ENCODE assay signal across 23 mouse cellular contexts in genomic region chr10:114405260-114405659, GRCm38 (mm10).
DNase-seq lines count a peak whose midpoint lies in the region; ATAC-seq and TF ChIP-seq lines count a peak whose summit lies in the region.
"Had no signal": no experiment of that assay in that cellular context is flagged by ENCODE, and none has a peak within 500 bp of the region (broad histone marks: within the 10 kb centered on the region; RNA-seq: fewer than 3 reads in every experiment).

No protein-coding gene starts in this region.

- ATAC-seq in forebrain, embryonic 14.5 days, result no peak
- ATAC-seq in forebrain, embryonic 13.5 days, result no peak; the same call in 1 of the 2 replicates
- peak; percentile 75 for ATAC-seq in midbrain, embryonic 12.5 days (ENCODE audit: low FRiP score, low read depth)
- no peak for ATAC-seq in midbrain, embryonic 16.5 days
- ATAC-seq in hindbrain, embryonic 13.5 days (ENCODE audit: low FRiP score), result peak; percentile 59; the same call in 1 of the 2 replicates
- ATAC-seq in lung, postnatal 0 days, result no peak
- ATAC-seq: forebrain, postnatal 0 days; Patski had no signal

- no peak overlapping the region for H3K27ac ChIP-seq in forebrain, embryonic 14.5 days (ENCODE audit: low read depth, low read length)
- H3K27ac ChIP-seq in forebrain, embryonic 13.5 days, result no peak overlapping the region
- H3K27ac ChIP-seq in midbrain, embryonic 12.5 days (replicated peaks), result no peak overlapping the region
- H3K27ac ChIP-seq in midbrain, embryonic 16.5 days (ENCODE audit: low read length), result no peak overlapping the region
- H3K27ac ChIP-seq in hindbrain, embryonic 13.5 days, result no peak overlapping the region
- no peak overlapping the region for H3K27ac ChIP-seq in lung, postnatal 0 days (ENCODE audit: low read length)
- H3K27ac ChIP-seq: heart, embryonic 10.5 days; kidney, postnatal 0 days; limb, embryonic 15.5 days; liver, embryonic 14.5 days had no signal

- H3K4me1 ChIP-seq in forebrain, embryonic 14.5 days (ENCODE audit: control insufficient read depth, insufficient read depth, low read length), result no peaks in the 10 kb centered on the region
- H3K4me1 ChIP-seq in forebrain, embryonic 13.5 days, result no peaks in the 10 kb centered on the region
- peaks cover 3% of the 10 kb centered on the region; the same call in 1 of the 2 replicates for H3K4me1 ChIP-seq in midbrain, embryonic 12.5 days
- H3K4me1 ChIP-seq in midbrain, embryonic 16.5 days (ENCODE audit: control insufficient read depth, insufficient read depth, low read length), result no peaks in the 10 kb centered on the region
- no peaks in the 10 kb centered on the region for H3K4me1 ChIP-seq in hindbrain, embryonic 13.5 days (replicated peaks)
- no peaks in the 10 kb centered on the region for H3K4me1 ChIP-seq in lung, postnatal 0 days (ENCODE audit: insufficient read depth, low read depth, low read length)
- H3K4me1 ChIP-seq: heart, embryonic 10.5 days; limb, embryonic 15.5 days; megakaryocyte, embryonic 14.5 days had no signal

- H3K27me3 ChIP-seq in forebrain, embryonic 14.5 days (replicated peaks; ENCODE audit: control insufficient read depth, insufficient read depth, low read length), result no peaks in the 10 kb centered on the region
- no peaks in the 10 kb centered on the region for H3K27me3 ChIP-seq in forebrain, embryonic 13.5 days
- no peaks in the 10 kb centered on the region for H3K27me3 ChIP-seq in midbrain, embryonic 12.5 days
- H3K27me3 ChIP-seq in midbrain, embryonic 16.5 days (ENCODE audit: control insufficient read depth, insufficient read depth, low read depth, low read length), result no peaks in the 10 kb centered on the region
- H3K27me3 ChIP-seq in hindbrain, embryonic 13.5 days, result no peaks in the 10 kb centered on the region
- no peaks in the 10 kb centered on the region for H3K27me3 ChIP-seq in lung, postnatal 0 days (replicated peaks; ENCODE audit: insufficient read depth, low read length)
- H3K27me3 ChIP-seq: limb, embryonic 15.5 days; megakaryocyte, embryonic 14.5 days; Patski had no signal

- TF ChIP-seq EP300 in lung, postnatal 0 days (IDR thresholded peaks at IDR 0.05), result no peak

- no peak overlapping the region for H3K4me2 ChIP-seq in forebrain, embryonic 14.5 days (ENCODE audit: low read length)
- no peak overlapping the region for H3K4me2 ChIP-seq in forebrain, embryonic 13.5 days
- no peak overlapping the region for H3K4me2 ChIP-seq in midbrain, embryonic 12.5 days (replicated peaks)
- no peak overlapping the region for H3K4me2 ChIP-seq in midbrain, embryonic 16.5 days (ENCODE audit: low read length)
- no peak overlapping the region for H3K4me2 ChIP-seq in hindbrain, embryonic 13.5 days
- H3K4me2 ChIP-seq in lung, postnatal 0 days (replicated peaks; ENCODE audit: low read depth, low read length), result no peak overlapping the region
- H3K4me2 ChIP-seq: limb, embryonic 15.5 days; lung, embryonic 14.5 days had no signal

- WGBS in forebrain, embryonic 14.5 days, result 24% methylated on average over 7 of the region's 7 CpGs
- 25% methylated on average over 7 of the region's 7 CpGs for WGBS in forebrain, embryonic 13.5 days
- WGBS in midbrain, embryonic 12.5 days, result 48% methylated on average over 7 of the region's 7 CpGs
- WGBS in midbrain, embryonic 16.5 days, result 24% methylated on average over 7 of the region's 7 CpGs
- WGBS in hindbrain, embryonic 13.5 days, result 42% methylated on average over 7 of the region's 7 CpGs
- WGBS in lung, postnatal 0 days, result 47% methylated on average over 7 of the region's 7 CpGs

- no peaks in the 10 kb centered on the region for H3K36me3 ChIP-seq in forebrain, embryonic 14.5 days (ENCODE audit: control insufficient read depth, insufficient read depth, low read length)
- no peaks in the 10 kb centered on the region for H3K36me3 ChIP-seq in forebrain, embryonic 13.5 days (ENCODE audit: poor library complexity, severe bottlenecking)
- H3K36me3 ChIP-seq in midbrain, embryonic 12.5 days, result no peaks in the 10 kb centered on the region
- no peaks in the 10 kb centered on the region for H3K36me3 ChIP-seq in midbrain, embryonic 16.5 days (ENCODE audit: control insufficient read depth, insufficient read depth, low read length)
- no peaks in the 10 kb centered on the region for H3K36me3 ChIP-seq in hindbrain, embryonic 13.5 days
- H3K36me3 ChIP-seq in lung, postnatal 0 days (ENCODE audit: insufficient read depth, low read length), result no peaks in the 10 kb centered on the region
- H3K36me3 ChIP-seq: heart, embryonic 10.5 days; limb, embryonic 15.5 days had no signal

- H3K9me3 ChIP-seq in forebrain, embryonic 14.5 days (replicated peaks; ENCODE audit: control insufficient read depth, low read length), result no peaks in the 10 kb centered on the region
- H3K9me3 ChIP-seq in forebrain, embryonic 13.5 days (replicated peaks), result no peaks in the 10 kb centered on the region
- H3K9me3 ChIP-seq in midbrain, embryonic 12.5 days, result no peaks in the 10 kb centered on the region
- H3K9me3 ChIP-seq in midbrain, embryonic 16.5 days (replicated peaks; ENCODE audit: control insufficient read depth, low read length, poor library complexity, severe bottlenecking), result no peaks in the 10 kb centered on the region
- no peaks in the 10 kb centered on the region for H3K9me3 ChIP-seq in hindbrain, embryonic 13.5 days
- no peaks in the 10 kb centered on the region for H3K9me3 ChIP-seq in lung, postnatal 0 days (ENCODE audit: low read length)
- H3K9me3 ChIP-seq: heart, embryonic 10.5 days; limb, embryonic 15.5 days had no signal

- H3K4me3 ChIP-seq in forebrain, embryonic 14.5 days (ENCODE audit: low read depth, low read length), result no peak overlapping the region
- no peak overlapping the region for H3K4me3 ChIP-seq in forebrain, embryonic 13.5 days
- H3K4me3 ChIP-seq in midbrain, embryonic 12.5 days, result no peak overlapping the region
- no peak overlapping the region for H3K4me3 ChIP-seq in midbrain, embryonic 16.5 days (ENCODE audit: low read depth, low read length)
- H3K4me3 ChIP-seq in hindbrain, embryonic 13.5 days, result no peak overlapping the region
- no peak overlapping the region for H3K4me3 ChIP-seq in lung, postnatal 0 days (ENCODE audit: low read depth, low read length)
- H3K4me3 ChIP-seq: heart, embryonic 10.5 days; limb, embryonic 15.5 days; megakaryocyte, embryonic 14.5 days had no signal

- no peak for TF ChIP-seq CTCF in lung, postnatal 0 days (IDR thresholded peaks at IDR 0.05)

- peak; percentile 34 for DNase-seq in forebrain, embryonic 14.5 days (ENCODE audit: low spot score)
- peak; percentile 49 for DNase-seq in retina, embryonic 14.5 days (ENCODE audit: low spot score)
- no peak for DNase-seq in lung, postnatal 0 days (ENCODE audit: low spot score)
- DNase-seq: adrenal gland, postnatal 36 days; cerebellum, adult 11 months; cerebellum, adult 9-11 months; forebrain, postnatal 0 days; heart, postnatal 4 days; kidney, adult 2 months; left cerebral cortex, postnatal 4 days; lung, embryonic 14.5 days; lung, postnatal 36 days; thymus, postnatal 14 days had no signal

- H3K9ac ChIP-seq in forebrain, embryonic 14.5 days (ENCODE audit: low read length), result no peak overlapping the region
- H3K9ac ChIP-seq in forebrain, embryonic 13.5 days, result no peak overlapping the region
- H3K9ac ChIP-seq in midbrain, embryonic 12.5 days (replicated peaks), result no peak overlapping the region
- no peak overlapping the region for H3K9ac ChIP-seq in midbrain, embryonic 16.5 days (ENCODE audit: low read depth, low read length)
- H3K9ac ChIP-seq in hindbrain, embryonic 13.5 days, result no peak overlapping the region
- no peak overlapping the region for H3K9ac ChIP-seq in lung, postnatal 0 days (replicated peaks; ENCODE audit: low read depth)
- H3K9ac ChIP-seq: forebrain, postnatal 0 days; limb, embryonic 15.5 days; liver, embryonic 14.5 days; lung, embryonic 14.5 days had no signal

Comparison
In these comparisons a context has a peak if more than half of its experiments do, and no peak if none do; other contexts are left out.
1. ATAC-seq: peak in midbrain, embryonic 12.5 days (single experiment) and hindbrain, embryonic 13.5 days (single experiment); none in forebrain, embryonic 14.5 days (single experiment), forebrain, embryonic 13.5 days (single experiment), midbrain, embryonic 16.5 days (single experiment) and lung, postnatal 0 days (single experiment).